Mouse (Mus musculus): ENCODE measurements around the gene Vapa.
A peak's percentile ranks its signal among the peaks of the same experiment; 100 is the strongest.
"Not testable (repeated sequence)": the region's sequence is repeated elsewhere in the genome, so short reads cannot be mapped to it uniquely, and the experiment has no call there.

Vapa gene

GRCm38 (mm10) chr17:65613463-65614412 is at the start of gene Vapa:
Gene Vapa, minus strand, starts transcription at chr17:65613555.
- DNase-seq (ENCODE audit: low read depth), result peak; percentile 99

- no peak for DNase-seq (ENCODE audit: low read depth)
These were observed 49.3 kb upstream of the Vapa start for GRCm38 (mm10) chr17:65662662-65663061.

GRCm38 (mm10) chr17:65658416-65658815 is 45.1 kb upstream of the Vapa start:
- no peak for DNase-seq (ENCODE audit: low read depth)

- DNase-seq (ENCODE audit: low read depth), result no peak
These were observed 44.6 kb upstream of the Vapa start for GRCm38 (mm10) chr17:65657958-65658357.

GRCm38 (mm10) chr17:65656731-65657130 is 43.4 kb upstream of the Vapa start:
- no peak for DNase-seq (ENCODE audit: low read depth)

- DNase-seq (ENCODE audit: low read depth), result no peak
These were observed 42.7 kb upstream of the Vapa start for GRCm38 (mm10) chr17:65656076-65656475.

GRCm38 (mm10) chr17:65655608-65656007 is 42.3 kb upstream of the Vapa start:
- DNase-seq (ENCODE audit: low read depth), result no peak

- no peak for DNase-seq (ENCODE audit: low read depth)
These were observed 37.2 kb upstream of the Vapa start for GRCm38 (mm10) chr17:65650598-65650997.

- no peak for DNase-seq (ENCODE audit: low read depth)
These were observed 35.8 kb upstream of the Vapa start for GRCm38 (mm10) chr17:65649175-65649493.

GRCm38 (mm10) chr17:65648371-65649174 is 35.2 kb upstream of the Vapa start:
- no peak for DNase-seq (ENCODE audit: low read depth)

GRCm38 (mm10) chr17:65647961-65648360 is 34.6 kb upstream of the Vapa start:
- no peak for DNase-seq (ENCODE audit: low read depth)

GRCm38 (mm10) chr17:65647226-65647625 is 33.9 kb upstream of the Vapa start:
- DNase-seq (ENCODE audit: low read depth), result no peak

GRCm38 (mm10) chr17:65643579-65643978 is 30.2 kb upstream of the Vapa start:
- no peak for DNase-seq (ENCODE audit: low read depth)

GRCm38 (mm10) chr17:65643051-65643521 is 29.7 kb upstream of the Vapa start:
- no peak for DNase-seq (ENCODE audit: low read depth)

GRCm38 (mm10) chr17:65642578-65642991 is 29.2 kb upstream of the Vapa start:
- no peak for DNase-seq (ENCODE audit: low read depth)

- DNase-seq (ENCODE audit: low read depth), result no peak
These were observed 28.4 kb upstream of the Vapa start, which contains the start of gene Txndc2 for GRCm38 (mm10) chr17:65641734-65642218. Gene Txndc2, minus strand, starts transcription at chr17:65642168.

- DNase-seq (ENCODE audit: low read depth), result no peak
These were observed 25.8 kb upstream of the Vapa start for GRCm38 (mm10) chr17:65639144-65639543.

GRCm38 (mm10) chr17:65635715-65636360 is 22.5 kb upstream of the Vapa start:
- no peak for DNase-seq (ENCODE audit: low read depth)

GRCm38 (mm10) chr17:65629943-65630342 is 16.6 kb upstream of the Vapa start:
- no peak for DNase-seq (ENCODE audit: low read depth)

- not testable (repeated sequence) for DNase-seq (ENCODE audit: low read depth)
These were observed 15.6 kb upstream of the Vapa start for GRCm38 (mm10) chr17:65628823-65629532.

GRCm38 (mm10) chr17:65626301-65626700 is 12.9 kb upstream of the Vapa start:
- no peak for DNase-seq (ENCODE audit: low read depth)
